Mouse (Mus musculus): ENCODE results near the gene Olfr1427.
"Not testable (repeated sequence)": the region's sequence is repeated elsewhere in the genome, so short reads cannot be mapped to it uniquely, and the experiment has no call there.

The Olfr1427 gene

GRCm38 (mm10) chr19:12103234-12103633 lies at the start of gene Olfr1427:
Olfr1427 (minus strand) TSS chr19:12103334.
- DNase-seq (ENCODE audit: low read depth, low spot score) = no peak

- DNase-seq (ENCODE audit: low read depth, low spot score) = peak; percentile 60
These were observed 42.3 kb upstream of the Olfr1427 start for GRCm38 (mm10) chr19:12145452-12145851.

GRCm38 (mm10) chr19:12143356-12143755 lies 40.2 kb upstream of the Olfr1427 start:
- DNase-seq (ENCODE audit: low read depth, low spot score) = peak; percentile 93

GRCm38 (mm10) chr19:12134289-12134688 lies 31.2 kb upstream of the Olfr1427 start:
- DNase-seq (ENCODE audit: low read depth, low spot score) = no peak

GRCm38 (mm10) chr19:12123103-12123502 lies 20.0 kb upstream of the Olfr1427 start, which contains the start of gene Olfr76:
Olfr76 (minus strand) TSS chr19:12123203.
- DNase-seq (ENCODE audit: low read depth, low spot score) = no peak

GRCm38 (mm10) chr19:12116464-12116863 lies 13.3 kb upstream of the Olfr1427 start:
- DNase-seq (ENCODE audit: low read depth, low spot score) = no peak

GRCm38 (mm10) chr19:12115797-12116196 lies 12.7 kb upstream of the Olfr1427 start, which contains the start of gene Olfr1428:
Olfr1428 (minus strand) TSS chr19:12115897.
- DNase-seq (ENCODE audit: low read depth, low spot score) = no peak

- no peak for DNase-seq (ENCODE audit: low read depth, low spot score)
These were observed 10.7 kb upstream of the Olfr1427 start for GRCm38 (mm10) chr19:12113807-12114206.

- DNase-seq (ENCODE audit: low read depth, low spot score) = peak; percentile 62
These were observed 1.4 kb upstream of the Olfr1427 start for GRCm38 (mm10) chr19:12104541-12104940.

- DNase-seq (ENCODE audit: low read depth, low spot score) = no peak
These were observed 11.2 kb downstream of the Olfr1427 start, which contains the start of gene Olfr1426 for GRCm38 (mm10) chr19:12091913-12092312. Olfr1426 (minus strand) TSS chr19:12092013.

- not testable (repeated sequence) for DNase-seq (ENCODE audit: low read depth, low spot score)
These were observed 25.5 kb downstream of the Olfr1427 start, which contains the start of gene Olfr1425 for GRCm38 (mm10) chr19:12077631-12078030. Olfr1425 (minus strand) TSS chr19:12077731.

GRCm38 (mm10) chr19:12069546-12069945 lies 33.6 kb downstream of the Olfr1427 start:
- DNase-seq (ENCODE audit: low read depth, low spot score) = not testable (repeated sequence)

- DNase-seq (ENCODE audit: low read depth, low spot score) = not testable (repeated sequence)
These were observed 35.3 kb downstream of the Olfr1427 start for GRCm38 (mm10) chr19:12067806-12068205.

GRCm38 (mm10) chr19:12062582-12062981 lies 40.6 kb downstream of the Olfr1427 start, which contains the start of gene Olfr1424:
Olfr1424 (minus strand) TSS chr19:12062682.
- DNase-seq (ENCODE audit: low read depth, low spot score) = not testable (repeated sequence)

Data from telencephalon, adult 2 months (tissue).